Mouse (Mus musculus) kidney, postnatal 0 days (tissue): ENCODE data around the gene Prl7b1. TPM values are rescaled to one million over a fixed set of nuclear protein-coding genes. Genes with fewer than 3 reads are reported as not detected.

Experiments used
- ATAC-seq: fragments of 200-750 bp; cut with Nextera tagmentation; replicated peaks from 2 replicates; pipeline ENCODE4 v1.8.0; 2017; ENCODE audit warnings: low read depth, moderate number of reproducible peaks, moderate TSS enrichment, moderate library complexity; ENCODE audit not compliant: low FRiP score
- DNase-seq: peaks from one replicate; pipeline ENCODE4 v3.0.0-alpha.2; 2016; ENCODE audit warnings: low spot score
- H3K27ac ChIP-seq: fragments of 300-500 bp; sonication (generic); 2 replicates; pipeline ENCODE4 v1.5.1; 2014; ENCODE audit warnings: mild to moderate bottlenecking
- H3K27me3 ChIP-seq: fragments of 300-500 bp; sonication (generic); 2 replicates; pipeline ENCODE4 v1.6.1; 2014; ENCODE audit warnings: low read length, mixed read lengths; ENCODE audit not compliant: insufficient read depth
- H3K36me3 ChIP-seq: fragments of 300-500 bp; sonication (generic); 2 replicates; pipeline ENCODE4 v1.6.1; 2014; ENCODE audit warnings: low read length, mixed read lengths; ENCODE audit not compliant: insufficient read depth
- H3K4me1 ChIP-seq: fragments of 300-500 bp; sonication (generic); replicated peaks from 2 replicates; pipeline ENCODE4 v1.6.1; 2014; ENCODE audit warnings: antibody characterized with exemption, low read length, mixed read lengths; ENCODE audit not compliant: insufficient read depth
- H3K4me2 ChIP-seq: fragments of 300-500 bp; sonication (generic); 2 replicates; pipeline ENCODE4 v1.6.1; 2014; ENCODE audit warnings: mild to moderate bottlenecking, low read length, moderate library complexity, mixed read lengths
- H3K4me3 ChIP-seq: fragments of 300-500 bp; sonication (generic); replicated peaks from 2 replicates; pipeline ENCODE4 v1.5.1; 2014; ENCODE audit warnings: low read depth, low read length
- H3K9ac ChIP-seq: fragments of 300-500 bp; sonication (generic); 2 replicates; pipeline ENCODE4 v1.6.1; 2014; ENCODE audit warnings: low read depth, low read length
- H3K9me3 ChIP-seq: fragments of 300-500 bp; sonication (generic); replicated peaks from 2 replicates; pipeline ENCODE4 v1.6.1; 2016; ENCODE audit warnings: low read length, inconsistent platforms, mixed read lengths
- CTCF ChIP-seq: IDR thresholded peaks from 2 replicates; pipeline ENCODE4 v1.5.1; 2016; ENCODE audit warnings: antibody characterized with exemption, low read depth, mild to moderate bottlenecking, moderate library complexity
- WGBS: fragments of 180-500 bp; shearing (Covaris S2); extraction: QIAGEN DNeasy Blood & Tissue Kit; methylation state at CpG from one replicate; pipeline ENCODE4 v1.1.7; 2014; 5-methylcytosine and 5-hydroxymethylcytosine counted together
- polyA plus RNA-seq: library from polyadenylated mRNA; unstranded; fragments of >200 nt; fragmentation: Nextera tagmentation; extraction: Ambion mirVana; gene quantifications from 2 replicates; pipeline ENCODE4 v1.2.1, GENCODE M21; 2015

The Prl7b1 gene
- polyA plus RNA-seq: not detected in 2 replicates

GRCm38 (mm10) chr13:27610482-27610881 is at the start of gene Prl7b1:
Gene Prl7b1, minus strand, starts transcription at chr13:27610582.
- Histone ChIP-seq H3K36me3 (no peaks in the 10 kb centered on the region), H3K27me3 (no peaks in the 10 kb centered on the region), H3K4me1 (no peaks in the 10 kb centered on the region), H3K4me3 (no peak within 1 kb of the TSS), H3K9me3 (no peaks in the 10 kb centered on the region), H3K4me2 (no peak within 1 kb of the TSS), H3K27ac (no peak within 1 kb of the TSS), H3K9ac (no peak within 1 kb of the TSS)
- DNase-seq (no peak), ATAC-seq (no peak)
- WGBS: 70% methylated on average over 4 of the region's 4 CpGs
- TF ChIP-seq CTCF: no peak

- WGBS: 90% methylated on average over 3 of the region's 3 CpGs
- Histone ChIP-seq H3K9me3 (no peaks in the 10 kb centered on the region), H3K4me1 (no peaks in the 10 kb centered on the region), H3K4me2 (no peak within 1 kb of the TSS), H3K27me3 (no peaks in the 10 kb centered on the region), H3K9ac (no peak within 1 kb of the TSS), H3K4me3 (no peak within 1 kb of the TSS), H3K36me3 (no peaks in the 10 kb centered on the region), H3K27ac (no peak within 1 kb of the TSS)
- no peak for DNase-seq
- TF ChIP-seq CTCF: no peak
- ATAC-seq: no peak
These were observed 32.0 kb upstream of the Prl7b1 start, which contains the start of gene Prl7a1 for GRCm38 (mm10) chr13:27642393-27642792. Gene Prl7a1, minus strand, starts transcription at chr13:27642493.

- Histone ChIP-seq H3K27ac (no peak within 1 kb of the TSS), H3K4me3 (no peak within 1 kb of the TSS), H3K4me1 (no peaks in the 10 kb centered on the region), H3K27me3 (no peaks in the 10 kb centered on the region), H3K36me3 (no peaks in the 10 kb centered on the region), H3K9ac (no peak within 1 kb of the TSS), H3K9me3 (no peaks in the 10 kb centered on the region), H3K4me2 (no peak within 1 kb of the TSS)
- no peak for ATAC-seq
- TF ChIP-seq CTCF: no peak
- 87% methylated on average over 2 of the region's 2 CpGs for WGBS
- no peak for DNase-seq
These were observed 28.3 kb downstream of the Prl7b1 start, which contains the start of gene Prl8a1 for GRCm38 (mm10) chr13:27582071-27582470. Gene Prl8a1, minus strand, starts transcription at chr13:27582171.

GRCm38 (mm10) chr13:27564506-27564905 is 45.9 kb downstream of the Prl7b1 start, which contains the start of gene Prl8a9:
Gene Prl8a9, minus strand, starts transcription at chr13:27564606.
- ATAC-seq: no peak
- H3K9ac ChIP-seq: no peak within 1 kb of the TSS
- H3K4me3 ChIP-seq: no peak within 1 kb of the TSS
- no peaks in the 10 kb centered on the region for H3K4me1 ChIP-seq
- H3K27ac ChIP-seq: no peak within 1 kb of the TSS
- WGBS: 86% methylated on average over 2 of the region's 2 CpGs
- H3K4me2 ChIP-seq: no peak within 1 kb of the TSS
- DNase-seq: no peak
- no peaks in the 10 kb centered on the region for H3K9me3 ChIP-seq
- H3K27me3 ChIP-seq: no peaks in the 10 kb centered on the region
- H3K36me3 ChIP-seq: no peaks in the 10 kb centered on the region
- no peak for TF ChIP-seq CTCF

GRCm38 (mm10) chr13:27553336-27553735 is 57.0 kb downstream of the Prl7b1 start:
- no peak overlapping the region for H3K4me2 ChIP-seq
- DNase-seq (no peak), ATAC-seq (no peak)
- H3K27ac ChIP-seq: no peak overlapping the region
- no peaks in the 10 kb centered on the region for H3K36me3 ChIP-seq
- no peak overlapping the region for H3K9ac ChIP-seq
- H3K4me3 ChIP-seq: no peak overlapping the region
- no peaks in the 10 kb centered on the region for H3K4me1 ChIP-seq
- no peaks in the 10 kb centered on the region for H3K9me3 ChIP-seq
- TF ChIP-seq CTCF: no peak
- no peaks in the 10 kb centered on the region for H3K27me3 ChIP-seq

Other genes with a start within 250 kb of the Prl7b1 start
- gene Prl2b1, start 219.7 kb downstream of the Prl7b1 start, polyA plus RNA-seq: not detected in 2 replicates
- not detected in 2 replicates for gene Prl8a6, start 171.9 kb downstream of the Prl7b1 start, polyA plus RNA-seq
- not detected in 2 replicates for gene Prl8a8, start 97.4 kb downstream of the Prl7b1 start, polyA plus RNA-seq
- not detected in 2 replicates for gene Prl8a9, start 46.0 kb downstream of the Prl7b1 start, polyA plus RNA-seq
- not detected in 2 replicates for gene Prl8a1, start 28.4 kb downstream of the Prl7b1 start, polyA plus RNA-seq
- gene Prl7a1, start 31.9 kb upstream of the Prl7b1 start, polyA plus RNA-seq: not detected in 2 replicates
- gene Prl7a2, start 57.5 kb upstream of the Prl7b1 start, polyA plus RNA-seq: not detected in 2 replicates
- not detected in 2 replicates for gene Prl7d1, start 106.2 kb upstream of the Prl7b1 start, polyA plus RNA-seq
- gene Prl7c1, start 170.2 kb upstream of the Prl7b1 start, polyA plus RNA-seq: not detected in 2 replicates
- gene Prl2a1, start 191.1 kb upstream of the Prl7b1 start, polyA plus RNA-seq: not detected in 2 replicates
- not detected in 2 replicates for gene Prl2c1, start 238.8 kb upstream of the Prl7b1 start, polyA plus RNA-seq